Mouse (Mus musculus): Measurements from ENCODE around the gene Camkk1.

- TF ChIP-seq CTCF (IDR thresholded peaks at IDR 0.05; ENCODE audit: low read depth), result no peak
- TF ChIP-seq EP300 (IDR thresholded peaks at IDR 0.05; ENCODE audit: low read depth), result no peak
Measured at GRCm38 (mm10) chr11:73007113-73007512, 11.7 kb upstream of the Camkk1 start.
